Mouse (Mus musculus) C2C12 (cell line): Measurements from ENCODE around the gene Zyx. TPM values are rescaled to one million over a fixed set of nuclear protein-coding genes. Genes with fewer than 3 reads are reported as not detected.

Experiments
- H3K27me3 ChIP-seq: one replicate; pipeline ENCODE4 v1.6.1; 2011; ENCODE audit not compliant: control insufficient read depth, insufficient read depth, insufficient read length
- H3K36me3 ChIP-seq: one replicate; pipeline ENCODE4 v1.6.1; 2011; ENCODE audit not compliant: control insufficient read depth, insufficient read depth
- H3K4me3 ChIP-seq: one replicate; pipeline ENCODE4 v1.5.1; 2011; ENCODE audit warnings: mild to moderate bottlenecking, control low read depth; ENCODE audit not compliant: poor library complexity, insufficient read depth, severe bottlenecking
- H3K79me2 ChIP-seq: one replicate; pipeline ENCODE4 v1.6.1; 2011; ENCODE audit not compliant: control insufficient read depth, insufficient read depth
- H3K79me3 ChIP-seq: one replicate; pipeline ENCODE4 v1.6.1; 2011; ENCODE audit warnings: low read depth, control low read depth
- H3ac ChIP-seq: one replicate; pipeline ENCODE3; 2011; ENCODE audit warnings: low read depth; ENCODE audit not compliant: control insufficient read depth, insufficient read length
- CEBPB ChIP-seq: IDR thresholded peaks from one replicate; pipeline ENCODE4 v1.6.1; 2011; ENCODE audit warnings: low read depth, mild to moderate bottlenecking, control low read depth, moderate library complexity
- CTCF ChIP-seq: IDR thresholded peaks from one replicate; pipeline ENCODE4 v1.5.1; 2011; ENCODE audit not compliant: control insufficient read depth, insufficient read depth, insufficient read length
- FOSL1 ChIP-seq: IDR thresholded peaks from one replicate; pipeline ENCODE4 v1.8.0; 2011; ENCODE audit warnings: mild to moderate bottlenecking, low read length; ENCODE audit not compliant: poor library complexity, insufficient read depth, severe bottlenecking
- MAX ChIP-seq: IDR thresholded peaks from one replicate; pipeline ENCODE4 v1.6.1; 2011; ENCODE audit warnings: mild to moderate bottlenecking, control low read depth
- MYOD1 ChIP-seq: IDR thresholded peaks from one replicate; pipeline ENCODE4 v1.6.1; 2011; ENCODE audit warnings: low read depth; ENCODE audit not compliant: control insufficient read depth, insufficient read length
- MYOG ChIP-seq: IDR thresholded peaks from one replicate; pipeline ENCODE4 v1.6.1; 2011; ENCODE audit not compliant: control insufficient read depth, insufficient read length; ENCODE audit errors: extremely low read depth
- USF1 ChIP-seq: IDR thresholded peaks from one replicate; pipeline ENCODE4 v1.6.1; 2011; ENCODE audit warnings: low read depth, mild to moderate bottlenecking, control low read depth, moderate library complexity
- polyA plus RNA-seq: library from polyadenylated mRNA; unstranded; fragments of >200 nt; fragmentation: generic; extraction: Trizol; gene quantifications from one replicate; pipeline ENCODE4 v1.2.1, GENCODE M21; 2012; ENCODE audit warnings: missing spikeins

The Zyx gene
- polyA plus RNA-seq, 1 experiment: 694 TPM

- TF ChIP-seq MYOD1: no peak
- no peak for TF ChIP-seq CEBPB
- no peak for TF ChIP-seq MAX
- TF ChIP-seq CTCF: no peak
- no peak for TF ChIP-seq MYOG
- TF ChIP-seq FOSL1: no peak
- no peak for TF ChIP-seq USF1
- no peaks in the 10 kb centered on the region for H3K27me3 ChIP-seq
- no peak overlapping the region for H3K4me3 ChIP-seq
- H3K36me3 ChIP-seq: peaks cover 87% of the 10 kb centered on the region
- H3ac ChIP-seq: no peak overlapping the region
- H3K79me2 ChIP-seq: peaks cover 62% of the 10 kb centered on the region
- peaks cover 43% of the 10 kb centered on the region for H3K79me3 ChIP-seq
These were observed 7.5 kb downstream of the Zyx start for GRCm38 (mm10) chr6:42356913-42357312.

- H3ac ChIP-seq: no peak overlapping the region
- no peaks in the 10 kb centered on the region for H3K27me3 ChIP-seq
- H3K79me2 ChIP-seq: peaks cover 53% of the 10 kb centered on the region
- H3K36me3 ChIP-seq: peaks cover 77% of the 10 kb centered on the region
- no peak overlapping the region for H3K4me3 ChIP-seq
- TF ChIP-seq CTCF: no peak
- TF ChIP-seq MYOD1: no peak
- TF ChIP-seq CEBPB: no peak
- no peak for TF ChIP-seq FOSL1
- TF ChIP-seq USF1: no peak
- TF ChIP-seq MYOG: no peak
- TF ChIP-seq MAX: no peak
- H3K79me3 ChIP-seq: peaks cover 33% of the 10 kb centered on the region
These were observed 8.5 kb downstream of the Zyx start for GRCm38 (mm10) chr6:42357901-42358300.

- TF ChIP-seq MYOD1 (no peak), FOSL1 (no peak), CTCF (no peak), CEBPB (no peak), MAX (no peak), USF1 (no peak), MYOG (no peak)
- H3K36me3 ChIP-seq: peaks cover 67% of the 10 kb centered on the region
- H3K79me3 ChIP-seq: peaks cover 23% of the 10 kb centered on the region
- no peak overlapping the region for H3ac ChIP-seq
- no peaks in the 10 kb centered on the region for H3K27me3 ChIP-seq
- H3K4me3 ChIP-seq: no peak overlapping the region
- H3K79me2 ChIP-seq: peaks cover 43% of the 10 kb centered on the region
These were observed 9.5 kb downstream of the Zyx start for GRCm38 (mm10) chr6:42358901-42359300.

GRCm38 (mm10) chr6:42359364-42360147, 10.1 kb downstream of the Zyx start:
- H3K27me3 ChIP-seq: no peaks in the 10 kb centered on the region
- TF ChIP-seq MAX: no peak
- TF ChIP-seq CTCF: no peak
- no peak for TF ChIP-seq CEBPB
- no peak for TF ChIP-seq FOSL1
- no peak for TF ChIP-seq USF1
- TF ChIP-seq MYOD1: no peak
- TF ChIP-seq MYOG: no peak
- no peak overlapping the region for H3ac ChIP-seq
- H3K4me3 ChIP-seq: no peak overlapping the region
- peaks cover 19% of the 10 kb centered on the region for H3K79me3 ChIP-seq
- peaks cover 60% of the 10 kb centered on the region for H3K36me3 ChIP-seq
- peaks cover 36% of the 10 kb centered on the region for H3K79me2 ChIP-seq

GRCm38 (mm10) chr6:42360231-42360840, 10.9 kb downstream of the Zyx start:
- TF ChIP-seq MAX (no peak), FOSL1 (no peak), CEBPB (no peak), MYOG (no peak)
- Histone ChIP-seq H3K27me3 (no peaks in the 10 kb centered on the region), H3K79me2 (peaks cover 28% of the 10 kb centered on the region), H3K4me3 (no peak overlapping the region), H3K79me3 (peaks cover 11% of the 10 kb centered on the region), H3K36me3 (peaks cover 52% of the 10 kb centered on the region), H3ac (no peak overlapping the region)
